In genomic region chr15:97020221-97020620, GRCm38 (mm10) we compare ENCODE assay signal across 21 mouse cellular contexts. TPM values are rescaled to one million over a fixed set of nuclear protein-coding genes. Genes with fewer than 3 reads are reported as not detected.
DNase-seq lines count a peak whose midpoint lies in the region; ATAC-seq and TF ChIP-seq lines count a peak whose summit lies in the region.
"Had no signal": no experiment of that assay in that cellular context is flagged by ENCODE, and none has a peak within 500 bp of the region (broad histone marks: within the 10 kb centered on the region; RNA-seq: fewer than 3 reads in every experiment).

No protein-coding gene starts in this region.

- no peak for TF ChIP-seq POLR2A in liver, adult 2 months (IDR thresholded peaks at IDR 0.05; ENCODE audit: extremely low read depth, insufficient read depth, low read length)

- no peaks in the 10 kb centered on the region for H3K9me3 ChIP-seq in midbrain, embryonic 11.5 days (ENCODE audit: control insufficient read depth, low read length)
- no peaks in the 10 kb centered on the region for H3K9me3 ChIP-seq in midbrain, postnatal 0 days (ENCODE audit: low read length)
- H3K9me3 ChIP-seq: embryonic facial prominence, embryonic 10.5 days; forebrain, embryonic 13.5 days had no signal

- ATAC-seq in midbrain, embryonic 11.5 days (ENCODE audit: low FRiP score) = no peak
- ATAC-seq in midbrain, postnatal 0 days (ENCODE audit: low FRiP score) = no peak
- ATAC-seq: CD4-positive, CD25-positive, alpha-beta regulatory T cell, adult 4 months; forebrain, embryonic 13.5 days; forebrain, postnatal 0 days had no signal

- H3K4me1 ChIP-seq in liver, adult 2 months (ENCODE audit: control insufficient read depth, insufficient read depth, low read length) = peaks cover 48% of the 10 kb centered on the region
- no peaks in the 10 kb centered on the region for H3K4me1 ChIP-seq in midbrain, embryonic 11.5 days (ENCODE audit: control insufficient read depth, insufficient read depth, low read length)
- no peaks in the 10 kb centered on the region for H3K4me1 ChIP-seq in midbrain, postnatal 0 days (ENCODE audit: insufficient read depth, low read length)
- H3K4me1 ChIP-seq: embryonic facial prominence, embryonic 10.5 days; forebrain, embryonic 13.5 days had no signal

- peaks cover 62% of the 10 kb centered on the region for H3K36me3 ChIP-seq in liver, adult 2 months (ENCODE audit: control insufficient read depth, insufficient read depth, low read length)
- no peaks in the 10 kb centered on the region for H3K36me3 ChIP-seq in midbrain, embryonic 11.5 days (ENCODE audit: control insufficient read depth, insufficient read depth, low read length)
- H3K36me3 ChIP-seq in midbrain, postnatal 0 days (ENCODE audit: insufficient read depth, low read length) = no peaks in the 10 kb centered on the region
- H3K36me3 ChIP-seq: G1E had no signal

- peak overlapping the region; percentile 67 for H3K9ac ChIP-seq in liver, adult 2 months (ENCODE audit: low read depth, low read length)
- H3K9ac ChIP-seq in midbrain, embryonic 11.5 days (ENCODE audit: low read length) = no peak overlapping the region
- H3K9ac ChIP-seq in midbrain, postnatal 0 days (replicated peaks; ENCODE audit: low read length, poor library complexity, severe bottlenecking) = no peak overlapping the region
- H3K9ac ChIP-seq: forebrain, embryonic 13.5 days; forebrain, postnatal 0 days had no signal

- H3K79me2 ChIP-seq in liver, adult 2 months (ENCODE audit: control insufficient read depth, insufficient read depth, low read length) = peaks cover 20% of the 10 kb centered on the region; the same call in 1 of the 2 replicates

- TF ChIP-seq CTCF in gastrocnemius, adult 2 months (IDR thresholded peaks at IDR 0.05) = no peak
- no peak for TF ChIP-seq CTCF in liver, adult 2 months (IDR thresholded peaks at IDR 0.05; ENCODE audit: low read depth, low read length)
- TF ChIP-seq CTCF in midbrain, postnatal 0 days (IDR thresholded peaks at IDR 0.05) = no peak

- no peaks in the 10 kb centered on the region for H3K27me3 ChIP-seq in liver, adult 2 months (ENCODE audit: control insufficient read depth, insufficient read depth, low read length)
- H3K27me3 ChIP-seq in midbrain, embryonic 11.5 days (ENCODE audit: control insufficient read depth, insufficient read depth, low read length) = no peaks in the 10 kb centered on the region
- no peaks in the 10 kb centered on the region for H3K27me3 ChIP-seq in midbrain, postnatal 0 days (ENCODE audit: insufficient read depth, low read length)
- H3K27me3 ChIP-seq: forebrain, embryonic 13.5 days had no signal

- intact Hi-C loops in gastrocnemius, adult 2 months (cut with DNase I) = no loop called here
- intact Hi-C loops in gastrocnemius, postnatal 36 days (cut with DNase I) = no loop called here

- WGBS in liver, adult 2 months = 20% methylated on average over 6 of the region's 6 CpGs
- 80% methylated on average over 6 of the region's 6 CpGs for WGBS in midbrain, embryonic 11.5 days
- WGBS in midbrain, postnatal 0 days = 74% methylated on average over 6 of the region's 6 CpGs

- H3K4me2 ChIP-seq in midbrain, embryonic 11.5 days = no peak overlapping the region
- no peak overlapping the region for H3K4me2 ChIP-seq in midbrain, postnatal 0 days (ENCODE audit: low read depth, low read length, poor library complexity, severe bottlenecking)
- H3K4me2 ChIP-seq: forebrain, embryonic 13.5 days had no signal

- H3K4me3 ChIP-seq in gastrocnemius, adult 2 months = no peak overlapping the region
- H3K4me3 ChIP-seq in liver, adult 2 months (ENCODE audit: insufficient read depth, low read depth, low read length) = peak overlapping the region; percentile 47
- H3K4me3 ChIP-seq in midbrain, embryonic 11.5 days (ENCODE audit: low read depth, low read length) = no peak overlapping the region
- no peak overlapping the region for H3K4me3 ChIP-seq in midbrain, postnatal 0 days (ENCODE audit: low read depth, low read length)
- H3K4me3 ChIP-seq: embryonic facial prominence, embryonic 10.5 days; forebrain, embryonic 13.5 days had no signal

- DNase-seq in gastrocnemius, adult 2 months = no peak
- DNase-seq in gastrocnemius, postnatal 36 days = no peak
- peak; percentile 23 to 37 for DNase-seq in kidney, adult 8-10 months
- no peak for DNase-seq in kidney, postnatal 4 days
- peak; percentile 90 for DNase-seq in liver, adult 2 months (ENCODE audit: extremely low read depth, low read depth, low spot score)
- no peak for DNase-seq in liver
- peak; percentile 12 for DNase-seq in midbrain, embryonic 11.5 days (ENCODE audit: low spot score, missing footprints)
- DNase-seq in midbrain, postnatal 0 days (ENCODE audit: low spot score) = no peak
- DNase-seq: adrenal gland, adult 8-10 months; adrenal gland, postnatal 36 days; B cell, adult 2 months; cerebellum, adult 2 months; cerebellum, postnatal 10 days; forebrain, postnatal 0 days; gastrocnemius, postnatal 25 days; heart, postnatal 14 days had no signal

- H3K27ac ChIP-seq in gastrocnemius, adult 2 months = peak overlapping the region; percentile 51
- H3K27ac ChIP-seq in liver, adult 2 months (replicated peaks; ENCODE audit: insufficient read depth, low read depth, low read length) = peak overlapping the region; percentile 90
- no peak overlapping the region for H3K27ac ChIP-seq in midbrain, embryonic 11.5 days (ENCODE audit: low read depth, low read length)
- no peak overlapping the region for H3K27ac ChIP-seq in midbrain, postnatal 0 days (ENCODE audit: low read depth, low read length)
- H3K27ac ChIP-seq: embryonic facial prominence, embryonic 10.5 days; forebrain, embryonic 13.5 days had no signal

RNA-seq across cellular contexts. Expression of gene Slc38a4, which starts 35.5 kb away (rescaled TPM):
- total RNA-seq in gastrocnemius, adult 2 months (2021) = 100 to 1,000 TPM; 142 to 248 TPM
- total RNA-seq in gastrocnemius, postnatal 36 days (2021) = 100 to 1,000 TPM; 156 to 217 TPM
- 1,197 and 1,621 TPM in 2 replicates for total RNA-seq in liver, adult 2 months (2014; rRNA removed)
- 659 and 663 TPM in 2 replicates for polyA plus RNA-seq in liver, adult 2 months (2012; rRNA removed)
- 20.9 and 25.3 TPM in 2 replicates for polyA plus RNA-seq in midbrain, embryonic 11.5 days (2014; fragmentation: Nextera tagmentation; extraction: Ambion mirVana)
- total RNA-seq in midbrain, postnatal 0 days (2014; rRNA removed) = 4.0 and 4.5 TPM in 2 replicates
- 3.7 and 3.9 TPM in 2 replicates for polyA plus RNA-seq in midbrain, postnatal 0 days (2015; fragmentation: Nextera tagmentation; extraction: Ambion mirVana)
- total RNA-seq: hematopoietic stem cell, adult 5-6 weeks had no signal
- polyA plus RNA-seq: CD4-positive, CD25-positive, alpha-beta regulatory T cell, adult 4 months; G1E had no signal

Comparison
In these comparisons a context has a peak if more than half of its experiments do, and no peak if none do; other contexts are left out.
1. DNase-seq: peak in kidney, adult 8-10 months (2 of 2), liver, adult 2 months (single experiment) and midbrain, embryonic 11.5 days (single experiment); none in gastrocnemius, adult 2 months (single experiment), gastrocnemius, postnatal 36 days (0 of 2), kidney, postnatal 4 days (0 of 2), liver (single experiment) and midbrain, postnatal 0 days (single experiment).
2. H3K27ac ChIP-seq: peak in gastrocnemius, adult 2 months (single experiment) and liver, adult 2 months (single experiment); none in midbrain, embryonic 11.5 days (single experiment) and midbrain, postnatal 0 days (single experiment).
3. RNA of gene Slc38a4, which starts 35.5 kb away (total RNA-seq): 1,197 to 1,621 TPM in liver, adult 2 months, 142 to 248 TPM in gastrocnemius, adult 2 months and 156 to 217 TPM in gastrocnemius, postnatal 36 days; 4.0 to 4.5 TPM in midbrain, postnatal 0 days; every median in the first group is over 10 times any median in the second.